Mouse (Mus musculus): ENCODE measurements around the gene Esrrb.

DNA sequence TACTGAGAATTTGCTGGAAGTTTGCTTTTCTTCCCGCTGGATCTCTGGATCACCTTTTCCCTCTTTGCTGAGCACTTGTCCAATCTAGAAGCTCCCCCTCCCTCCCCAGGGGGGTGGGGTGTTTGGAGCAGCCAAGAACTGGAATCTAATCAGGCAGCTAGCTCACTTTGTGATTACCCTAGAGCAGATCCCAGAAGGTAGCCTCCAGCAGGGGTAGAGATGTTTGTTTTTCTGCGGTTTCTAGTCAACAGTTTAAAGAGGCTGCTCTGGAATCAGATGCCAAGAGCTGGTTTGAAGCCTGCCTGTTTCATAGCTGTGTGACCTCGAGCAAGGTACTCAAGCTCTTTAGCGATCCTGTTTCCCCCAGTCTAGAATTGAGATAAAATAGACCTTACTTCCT lies 177.8 kb downstream of the Esrrb start:
- no peak for TF ChIP-seq CHD2 (IDR thresholded peaks at IDR 0.05; ENCODE audit: low read depth, low read length)
- TF ChIP-seq MAFK (IDR thresholded peaks at IDR 0.05; ENCODE audit: insufficient read depth, low read depth, low read length) = no peak

Data from ES-E14 (cell line).